Mouse (Mus musculus) megakaryocyte, embryonic 14.5 days (primary cell): Measurements from ENCODE around the gene AI661453.

ENCODE experiments used
- FLI1 ChIP-seq: IDR thresholded peaks from 2 replicates; pipeline ENCODE4 v1.6.1; 2012; ENCODE audit warnings: low read length, inconsistent platforms, mixed read lengths
- GATA1 ChIP-seq: IDR thresholded peaks from 3 replicates; pipeline ENCODE4 v1.6.1; 2012; ENCODE audit warnings: mixed read lengths, low read length, inconsistent platforms, borderline replicate concordance

- TF ChIP-seq GATA1 (no peak), FLI1 (no peak)
These were observed 2.2 kb downstream of the AI661453 start for GRCm38 (mm10) chr17:47438611-47439010.
